Mouse (Mus musculus): ENCODE measurements around the gene Lrrc8d. TPM values are rescaled to one million over a fixed set of nuclear protein-coding genes. Genes with fewer than 3 reads are reported as not detected.

Lrrc8d gene
- polyA plus RNA-seq, 1 experiment from 2014 or later: 37.5 TPM

- Histone ChIP-seq H3K4me1 (replicated peaks; ENCODE audit: control insufficient read depth, insufficient read depth, low read length) (peaks cover 27% of the 10 kb centered on the region), H3K4me3 (replicated peaks; ENCODE audit: low read length) (no peak overlapping the region), H3K36me3 (ENCODE audit: control insufficient read depth, insufficient read depth) (no peaks in the 10 kb centered on the region), H3K9me3 (ENCODE audit: control insufficient read depth, low read length) (no peaks in the 10 kb centered on the region), H3K4me2 (ENCODE audit: low read length) (no peak overlapping the region), H3K9ac (replicated peaks; ENCODE audit: low read depth, low read length) (no peak overlapping the region), H3K27ac (ENCODE audit: low read length) (no peak overlapping the region), H3K27me3 (replicated peaks; ENCODE audit: control insufficient read depth, insufficient read depth, low read length) (no peaks in the 10 kb centered on the region)
- ATAC-seq: no peak
- 90% methylated on average over 3 of the region's 3 CpGs for WGBS
Measured at GRCm38 (mm10) chr5:105697886-105698285, 1.9 kb upstream of the Lrrc8d start.

GRCm38 (mm10) chr5:105698694-105699093 lies 1.1 kb upstream of the Lrrc8d start:
- no peaks in the 10 kb centered on the region for H3K9me3 ChIP-seq (ENCODE audit: control insufficient read depth, low read length)
- 17% methylated on average over 7 of the region's 7 CpGs for WGBS
- H3K4me3 ChIP-seq (replicated peaks; ENCODE audit: low read length): no peak overlapping the region
- H3K36me3 ChIP-seq (ENCODE audit: control insufficient read depth, insufficient read depth): no peaks in the 10 kb centered on the region
- peak overlapping the region; percentile 93; the same call in 1 of the 2 replicates for H3K4me2 ChIP-seq (ENCODE audit: low read length)
- ATAC-seq: no peak
- H3K4me1 ChIP-seq (replicated peaks; ENCODE audit: control insufficient read depth, insufficient read depth, low read length): peaks cover 33% of the 10 kb centered on the region
- H3K27ac ChIP-seq (ENCODE audit: low read length): no peak overlapping the region
- no peak overlapping the region for H3K9ac ChIP-seq (replicated peaks; ENCODE audit: low read depth, low read length)
- H3K27me3 ChIP-seq (replicated peaks; ENCODE audit: control insufficient read depth, insufficient read depth, low read length): no peaks in the 10 kb centered on the region

- Histone ChIP-seq H3K4me3 (replicated peaks; ENCODE audit: low read length) (peak overlapping the region; percentile 93), H3K9me3 (ENCODE audit: control insufficient read depth, low read length) (no peaks in the 10 kb centered on the region), H3K9ac (replicated peaks; ENCODE audit: low read depth, low read length) (peak overlapping the region; percentile 100), H3K27ac (ENCODE audit: low read length) (peak overlapping the region; percentile 96), H3K27me3 (replicated peaks; ENCODE audit: control insufficient read depth, insufficient read depth, low read length) (no peaks in the 10 kb centered on the region), H3K4me2 (ENCODE audit: low read length) (peak overlapping the region; percentile 93), H3K36me3 (ENCODE audit: control insufficient read depth, insufficient read depth) (no peaks in the 10 kb centered on the region), H3K4me1 (replicated peaks; ENCODE audit: control insufficient read depth, insufficient read depth, low read length) (peaks cover 49% of the 10 kb centered on the region)
- ATAC-seq: peak; percentile 64
- WGBS: under 1% methylated on average over 87 of the region's 101 CpGs
Measured at GRCm38 (mm10) chr5:105700070-105700851, 492 bp downstream of the Lrrc8d start.

GRCm38 (mm10) chr5:105701326-105701725 lies 1.6 kb downstream of the Lrrc8d start:
- Histone ChIP-seq H3K27me3 (replicated peaks; ENCODE audit: control insufficient read depth, insufficient read depth, low read length) (no peaks in the 10 kb centered on the region), H3K9ac (replicated peaks; ENCODE audit: low read depth, low read length) (peak overlapping the region; percentile 100), H3K4me3 (replicated peaks; ENCODE audit: low read length) (peak overlapping the region; percentile 93), H3K9me3 (ENCODE audit: control insufficient read depth, low read length) (no peaks in the 10 kb centered on the region), H3K36me3 (ENCODE audit: control insufficient read depth, insufficient read depth) (no peaks in the 10 kb centered on the region), H3K27ac (ENCODE audit: low read length) (no peak overlapping the region), H3K4me1 (replicated peaks; ENCODE audit: control insufficient read depth, insufficient read depth, low read length) (peaks cover 53% of the 10 kb centered on the region), H3K4me2 (ENCODE audit: low read length) (peak overlapping the region; percentile 93)
- no peak for ATAC-seq
- WGBS: 67% methylated on average over 9 of the region's 9 CpGs

DNA sequence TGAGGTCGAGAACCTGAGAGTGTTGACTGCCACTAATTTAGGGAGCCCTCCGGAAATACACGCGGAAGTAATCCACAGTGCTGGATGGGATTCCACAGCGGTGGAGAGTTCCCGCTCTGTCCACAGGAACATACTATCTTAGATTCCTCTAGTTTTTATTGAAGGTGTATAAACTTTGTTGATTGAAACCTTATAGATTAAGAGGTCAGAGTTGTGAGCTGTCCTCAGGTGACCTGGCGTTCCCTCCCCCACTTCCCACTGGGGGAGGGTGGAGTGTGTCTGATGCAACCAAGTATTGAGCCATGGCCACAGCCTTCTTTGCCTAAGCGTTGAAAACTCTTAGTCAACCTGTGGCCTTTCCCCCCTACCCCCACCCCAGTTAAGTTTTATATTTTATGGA lies 2.1 kb downstream of the Lrrc8d start:
- Histone ChIP-seq H3K4me3 (replicated peaks; ENCODE audit: low read length) (no peak overlapping the region), H3K27me3 (replicated peaks; ENCODE audit: control insufficient read depth, insufficient read depth, low read length) (no peaks in the 10 kb centered on the region), H3K9ac (replicated peaks; ENCODE audit: low read depth, low read length) (no peak overlapping the region), H3K4me1 (replicated peaks; ENCODE audit: control insufficient read depth, insufficient read depth, low read length) (peaks cover 53% of the 10 kb centered on the region), H3K4me2 (ENCODE audit: low read length) (peak overlapping the region; percentile 93), H3K36me3 (ENCODE audit: control insufficient read depth, insufficient read depth) (no peaks in the 10 kb centered on the region), H3K27ac (ENCODE audit: low read length) (no peak overlapping the region), H3K9me3 (ENCODE audit: control insufficient read depth, low read length) (no peaks in the 10 kb centered on the region)
- ATAC-seq: no peak
- 85% methylated on average over 8 of the region's 8 CpGs for WGBS

DNA sequence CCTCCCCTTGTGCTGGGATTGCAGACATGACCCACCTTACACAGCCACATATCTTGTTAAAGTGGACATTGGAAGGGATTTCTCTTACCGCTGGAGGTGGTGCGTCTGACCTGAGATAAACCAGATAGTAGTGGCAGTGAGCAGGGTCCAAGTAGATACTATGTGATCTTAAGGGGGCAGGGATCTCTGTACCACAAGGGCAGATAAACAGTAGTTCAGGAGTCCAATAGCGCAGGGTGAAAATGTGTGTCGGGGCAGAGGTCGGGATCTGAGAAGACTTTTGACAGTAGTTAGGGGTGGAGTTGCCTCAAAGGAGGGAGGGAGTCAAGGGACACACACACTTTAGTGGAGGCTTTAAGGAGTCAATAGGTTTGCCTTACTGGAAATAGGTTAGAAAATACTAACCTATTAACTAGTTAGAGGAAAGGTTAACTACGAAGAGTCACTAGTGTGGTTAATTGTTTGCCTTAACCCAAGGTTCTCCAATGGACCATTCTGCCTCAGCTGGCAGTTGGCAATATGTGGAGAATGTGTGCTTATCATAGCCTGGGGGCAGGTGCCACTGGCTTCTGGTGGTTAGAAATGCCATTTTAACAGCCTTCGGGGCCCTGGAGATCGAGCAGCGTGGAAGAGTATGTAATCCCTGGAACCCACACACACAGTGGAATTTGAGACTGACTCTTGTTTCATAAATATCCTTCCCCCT lies 3.0 kb downstream of the Lrrc8d start:
- H3K36me3 ChIP-seq (ENCODE audit: control insufficient read depth, insufficient read depth): no peaks in the 10 kb centered on the region
- no peaks in the 10 kb centered on the region for H3K27me3 ChIP-seq (replicated peaks; ENCODE audit: control insufficient read depth, insufficient read depth, low read length)
- no peak overlapping the region for H3K9ac ChIP-seq (replicated peaks; ENCODE audit: low read depth, low read length)
- H3K4me2 ChIP-seq (ENCODE audit: low read length): no peak overlapping the region
- no peak overlapping the region for H3K27ac ChIP-seq (ENCODE audit: low read length)
- ATAC-seq: no peak
- 90% methylated on average over 9 of the region's 9 CpGs for WGBS
- no peak overlapping the region for H3K4me3 ChIP-seq (replicated peaks; ENCODE audit: low read length)
- no peaks in the 10 kb centered on the region for H3K9me3 ChIP-seq (ENCODE audit: control insufficient read depth, low read length)
- peaks cover 53% of the 10 kb centered on the region for H3K4me1 ChIP-seq (replicated peaks; ENCODE audit: control insufficient read depth, insufficient read depth, low read length)

- H3K4me3 ChIP-seq (replicated peaks; ENCODE audit: low read length): no peak overlapping the region
- no peak overlapping the region for H3K9ac ChIP-seq (replicated peaks; ENCODE audit: low read depth, low read length)
- no peaks in the 10 kb centered on the region for H3K27me3 ChIP-seq (replicated peaks; ENCODE audit: control insufficient read depth, insufficient read depth, low read length)
- WGBS: 85% methylated on average over 11 of the region's 11 CpGs
- ATAC-seq: no peak
- H3K27ac ChIP-seq (ENCODE audit: low read length): no peak overlapping the region
- peaks cover 53% of the 10 kb centered on the region for H3K4me1 ChIP-seq (replicated peaks; ENCODE audit: control insufficient read depth, insufficient read depth, low read length)
- no peaks in the 10 kb centered on the region for H3K36me3 ChIP-seq (ENCODE audit: control insufficient read depth, insufficient read depth)
- H3K4me2 ChIP-seq (ENCODE audit: low read length): no peak overlapping the region
- H3K9me3 ChIP-seq (ENCODE audit: control insufficient read depth, low read length): no peaks in the 10 kb centered on the region
Measured at GRCm38 (mm10) chr5:105703286-105703655, 3.5 kb downstream of the Lrrc8d start.

DNA sequence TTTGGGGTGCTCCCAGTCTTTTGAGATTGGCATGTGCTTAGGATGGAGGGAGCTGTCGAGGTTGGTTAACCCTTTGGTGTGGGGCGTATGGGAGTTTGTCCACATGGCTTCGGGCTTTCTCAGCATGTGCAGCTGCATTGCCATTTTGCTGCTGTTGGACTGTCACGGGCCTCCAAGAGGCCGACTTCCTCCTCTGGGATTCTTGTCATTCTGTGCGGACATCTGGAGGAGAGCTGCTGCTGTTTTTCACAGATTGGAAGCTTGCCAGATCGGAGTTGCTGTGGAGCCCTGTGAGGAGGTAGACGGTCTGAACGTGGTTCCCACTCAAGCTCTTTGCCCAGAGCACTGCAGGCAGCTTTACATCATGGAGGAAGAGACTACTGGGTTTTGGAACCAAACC lies 4.8 kb downstream of the Lrrc8d start:
- 36% methylated on average over 9 of the region's 9 CpGs for WGBS
- Histone ChIP-seq H3K4me2 (ENCODE audit: low read length) (peak overlapping the region; percentile 0; the same call in 1 of the 2 replicates), H3K4me1 (replicated peaks; ENCODE audit: control insufficient read depth, insufficient read depth, low read length) (peaks cover 45% of the 10 kb centered on the region), H3K36me3 (ENCODE audit: control insufficient read depth, insufficient read depth) (0 out of 2 replicates have a peak, but pooled peaks cover 2% of the 10 kb centered on the region), H3K27me3 (replicated peaks; ENCODE audit: control insufficient read depth, insufficient read depth, low read length) (no peaks in the 10 kb centered on the region), H3K4me3 (replicated peaks; ENCODE audit: low read length) (no peak overlapping the region), H3K27ac (ENCODE audit: low read length) (peak overlapping the region; percentile 32; the same call in 1 of the 2 replicates), H3K9me3 (ENCODE audit: control insufficient read depth, low read length) (no peaks in the 10 kb centered on the region), H3K9ac (replicated peaks; ENCODE audit: low read depth, low read length) (no peak overlapping the region)
- no peak for ATAC-seq

GRCm38 (mm10) chr5:105706635-105707034 lies 6.9 kb downstream of the Lrrc8d start:
- Histone ChIP-seq H3K27me3 (replicated peaks; ENCODE audit: control insufficient read depth, insufficient read depth, low read length) (no peaks in the 10 kb centered on the region), H3K4me1 (replicated peaks; ENCODE audit: control insufficient read depth, insufficient read depth, low read length) (peaks cover 39% of the 10 kb centered on the region), H3K4me2 (ENCODE audit: low read length) (no peak overlapping the region), H3K4me3 (replicated peaks; ENCODE audit: low read length) (no peak overlapping the region), H3K9me3 (ENCODE audit: control insufficient read depth, low read length) (no peaks in the 10 kb centered on the region), H3K9ac (replicated peaks; ENCODE audit: low read depth, low read length) (no peak overlapping the region), H3K36me3 (ENCODE audit: control insufficient read depth, insufficient read depth) (0 out of 2 replicates have a peak, but pooled peaks cover 2% of the 10 kb centered on the region), H3K27ac (ENCODE audit: low read length) (no peak overlapping the region)
- ATAC-seq: no peak
- WGBS: 89% methylated on average over 11 of the region's 11 CpGs

Measured in forebrain, embryonic 16.5 days (tissue).